Mouse (Mus musculus) embryonic facial prominence, embryonic 15.5 days (tissue): ENCODE data around the gene Cad. TPM values are rescaled to one million over a fixed set of nuclear protein-coding genes. Genes with fewer than 3 reads are reported as not detected.

ENCODE experiments used
- ATAC-seq: fragments of 200-750 bp; cut with Nextera tagmentation; 2 replicates; pipeline ENCODE4 v1.8.0; 2017; ENCODE audit warnings: low read depth, moderate TSS enrichment; ENCODE audit not compliant: insufficient number of reproducible peaks, low FRiP score, low TSS enrichment
- H3K27ac ChIP-seq: fragments of 300-500 bp; sonication (generic); replicated peaks from 2 replicates; pipeline ENCODE4 v1.5.1; 2015; ENCODE audit warnings: mild to moderate bottlenecking, inconsistent platforms
- H3K27me3 ChIP-seq: fragments of 300-500 bp; sonication (generic); 2 replicates; pipeline ENCODE4 v1.6.1; 2015; ENCODE audit warnings: inconsistent platforms
- H3K36me3 ChIP-seq: fragments of 300-500 bp; sonication (generic); 2 replicates; pipeline ENCODE4 v1.6.1; 2015; ENCODE audit warnings: mild to moderate bottlenecking, inconsistent platforms
- H3K4me1 ChIP-seq: fragments of 300-500 bp; sonication (generic); 2 replicates; pipeline ENCODE4 v1.6.1; 2015; ENCODE audit warnings: inconsistent platforms
- H3K4me2 ChIP-seq: fragments of 300-500 bp; sonication (generic); replicated peaks from 2 replicates; pipeline ENCODE4 v1.6.1; 2015; ENCODE audit warnings: mild to moderate bottlenecking, inconsistent platforms
- H3K4me3 ChIP-seq: fragments of 300-500 bp; sonication (generic); replicated peaks from 2 replicates; pipeline ENCODE4 v1.5.1; 2015; ENCODE audit warnings: mild to moderate bottlenecking, inconsistent platforms
- H3K9ac ChIP-seq: fragments of 300-500 bp; sonication (generic); 2 replicates; pipeline ENCODE4 v1.6.1; 2015; ENCODE audit warnings: inconsistent platforms
- H3K9me3 ChIP-seq: fragments of 300-500 bp; sonication (generic); replicated peaks from 2 replicates; pipeline ENCODE4 v1.6.1; 2016; ENCODE audit warnings: inconsistent platforms
- WGBS: fragments of 180-500 bp; shearing (Covaris S2); methylation state at CpG from one replicate; pipeline ENCODE4 v1.1.7; 2015; 5-methylcytosine and 5-hydroxymethylcytosine counted together
- polyA plus RNA-seq: library from polyadenylated mRNA; unstranded; fragments of >200 nt; fragmentation: Nextera tagmentation; extraction: Ambion mirVana; gene quantifications from 2 replicates; pipeline ENCODE4 v1.2.1, GENCODE M21; 2015

Cad gene
- polyA plus RNA-seq, 1 experiment from 2014 or later: 23.5 TPM

- H3K27ac ChIP-seq: no peak overlapping the region
- no peaks in the 10 kb centered on the region for H3K4me1 ChIP-seq
- H3K9ac ChIP-seq: no peak overlapping the region
- H3K36me3 ChIP-seq: no peaks in the 10 kb centered on the region
- no peak overlapping the region for H3K4me3 ChIP-seq
- H3K9me3 ChIP-seq: no peaks in the 10 kb centered on the region
- no peak for ATAC-seq
- no peak overlapping the region for H3K4me2 ChIP-seq
- H3K27me3 ChIP-seq: 0 out of 2 replicates have a peak, but pooled peaks cover 3% of the 10 kb centered on the region
- 26% methylated on average over 10 of the region's 10 CpGs for WGBS
Observed at GRCm38 (mm10) chr5:31116912-31117311, 62.3 kb downstream of the Cad start.

GRCm38 (mm10) chr5:31121111-31121510 is 66.5 kb downstream of the Cad start:
- WGBS: 79% methylated on average over 8 of the region's 8 CpGs
- no peak overlapping the region for H3K9ac ChIP-seq
- 0 out of 2 replicates have a peak, but pooled peaks cover 3% of the 10 kb centered on the region for H3K27me3 ChIP-seq
- no peak for ATAC-seq
- H3K4me2 ChIP-seq: no peak overlapping the region
- H3K36me3 ChIP-seq: no peaks in the 10 kb centered on the region
- H3K4me1 ChIP-seq: no peaks in the 10 kb centered on the region
- H3K27ac ChIP-seq: no peak overlapping the region
- H3K4me3 ChIP-seq: no peak overlapping the region
- no peaks in the 10 kb centered on the region for H3K9me3 ChIP-seq

DNA sequence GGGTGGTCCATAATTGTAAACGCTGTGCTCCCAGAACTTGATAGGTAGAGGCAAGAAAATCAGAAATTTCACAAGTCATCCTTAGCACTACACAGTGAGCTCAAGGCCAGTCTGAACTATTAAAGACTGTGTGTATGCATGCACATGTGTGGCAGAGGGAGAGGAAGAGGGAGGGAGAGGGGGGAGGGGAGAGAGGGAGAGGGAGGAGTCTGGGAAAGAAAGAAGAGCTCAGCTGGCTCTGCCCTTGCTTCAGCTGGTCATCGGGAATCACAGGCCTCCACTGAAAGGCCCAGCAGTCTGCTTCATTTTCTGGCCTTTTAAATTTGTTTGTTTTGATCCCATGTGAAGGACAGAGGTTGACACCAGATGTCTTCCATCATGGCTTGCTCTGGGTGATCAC is 68.9 kb downstream of the Cad start:
- 26% methylated on average over 2 of the region's 2 CpGs for WGBS
- Histone ChIP-seq H3K4me1 (no peaks in the 10 kb centered on the region), H3K27ac (no peak overlapping the region), H3K9me3 (no peaks in the 10 kb centered on the region), H3K4me2 (no peak overlapping the region), H3K36me3 (no peaks in the 10 kb centered on the region), H3K9ac (no peak overlapping the region), H3K4me3 (no peak overlapping the region), H3K27me3 (no peaks in the 10 kb centered on the region)
- ATAC-seq: no peak

GRCm38 (mm10) chr5:31126050-31126449 is 71.5 kb downstream of the Cad start:
- H3K4me2 ChIP-seq: no peak overlapping the region
- no peak for ATAC-seq
- H3K9ac ChIP-seq: no peak overlapping the region
- no peaks in the 10 kb centered on the region for H3K9me3 ChIP-seq
- no peak overlapping the region for H3K4me3 ChIP-seq
- H3K4me1 ChIP-seq: no peaks in the 10 kb centered on the region
- H3K27ac ChIP-seq: no peak overlapping the region
- H3K36me3 ChIP-seq: no peaks in the 10 kb centered on the region
- H3K27me3 ChIP-seq: no peaks in the 10 kb centered on the region; the same call in 1 of the 2 replicates
- WGBS: 41% methylated on average over 5 of the region's 5 CpGs

Other genes with a start within 250 kb of the Cad start
- gene Mapre3, start 240.1 kb upstream of the Cad start, polyA plus RNA-seq: 36.6 and 46.1 TPM in 2 replicates
- 90.0 and 100.0 TPM in 2 replicates for gene Tmem214, start 186.8 kb upstream of the Cad start, polyA plus RNA-seq
- 22.1 and 28.7 TPM in 2 replicates for gene Agbl5, start 166.1 kb upstream of the Cad start, polyA plus RNA-seq
- gene Ost4, start 147.0 kb upstream of the Cad start, polyA plus RNA-seq: 482 and 502 TPM in 2 replicates
- 244 and 254 TPM in 2 replicates for gene Emilin1, start 141.4 kb upstream of the Cad start, polyA plus RNA-seq
- 23.8 and 25.6 TPM in 2 replicates for gene Khk, start 133.3 kb upstream of the Cad start, polyA plus RNA-seq
- gene Cgref1, start 109.2 kb upstream of the Cad start, polyA plus RNA-seq: 32.1 and 34.0 TPM in 2 replicates
- 125 and 130 TPM in 2 replicates for gene Preb, start 94.4 kb upstream of the Cad start, polyA plus RNA-seq
- gene Tcf23, start 86.1 kb upstream of the Cad start, polyA plus RNA-seq: 0.08 TPM in 1 of 2 replicates, not detected in the other
- 173 and 174 TPM in 2 replicates for gene Atraid, start 6.5 kb upstream of the Cad start, polyA plus RNA-seq
- 10.8 and 12.0 TPM in 2 replicates for gene Slc5a6, start 5.9 kb upstream of the Cad start, polyA plus RNA-seq
- gene Dnajc5g, start 51.5 kb downstream of the Cad start, polyA plus RNA-seq: not detected in 2 replicates
- gene Slc30a3, start 53.5 kb downstream of the Cad start, polyA plus RNA-seq: 0.60 and 0.92 TPM in 2 replicates
- gene Trim54, start 61.9 kb downstream of the Cad start, polyA plus RNA-seq: 10.2 and 13.7 TPM in 2 replicates
- not detected in 2 replicates for gene Ucn, start 84.0 kb downstream of the Cad start, polyA plus RNA-seq
- 67.3 and 73.4 TPM in 2 replicates for gene Mpv17, start 99.5 kb downstream of the Cad start, polyA plus RNA-seq
- 1.1 and 3.0 TPM in 2 replicates for gene Gm29609, start 125.1 kb downstream of the Cad start, polyA plus RNA-seq
- 69.0 and 71.5 TPM in 2 replicates for gene Gtf3c2, start 125.4 kb downstream of the Cad start, polyA plus RNA-seq
- 138 and 150 TPM in 2 replicates for gene Snx17, start 138.4 kb downstream of the Cad start, polyA plus RNA-seq
- gene Eif2b4, start 138.7 kb downstream of the Cad start, polyA plus RNA-seq: 74.4 and 74.7 TPM in 2 replicates
- gene Zfp513, start 147.5 kb downstream of the Cad start, polyA plus RNA-seq: 12.2 and 12.5 TPM in 2 replicates
- 113 and 115 TPM in 2 replicates for gene Ppm1g, start 165.9 kb downstream of the Cad start, polyA plus RNA-seq
- 175 and 178 TPM in 2 replicates for gene Nrbp1, start 186.1 kb downstream of the Cad start, polyA plus RNA-seq
- gene Gm9970, start 186.5 kb downstream of the Cad start, polyA plus RNA-seq: 0.99 TPM in 1 of 2 replicates, not detected in the other
- gene Krtcap3, start 196.9 kb downstream of the Cad start, polyA plus RNA-seq: 21.8 and 23.5 TPM in 2 replicates
- 39.4 and 39.5 TPM in 2 replicates for gene Ift172, start 236.3 kb downstream of the Cad start, polyA plus RNA-seq
- 85.5 and 89.8 TPM in 2 replicates for gene Fndc4, start 241.3 kb downstream of the Cad start, polyA plus RNA-seq
- gene Gckr, start 242.7 kb downstream of the Cad start, polyA plus RNA-seq: 0.15 and 0.30 TPM in 2 replicates